Mouse (Mus musculus) testis, postnatal 10 days (tissue): Measurements from ENCODE around the gene E2f6.

Experiments
- DNase-seq: peaks from one replicate; pipeline ENCODE4 v3.0.0; 2021; ENCODE audit warnings: low spot score

E2f6 gene

GRCm38 (mm10) chr12:16810525-16811431 lies at the start of gene E2f6:
E2f6 (plus strand) TSS chr12:16810963.
- peak; percentile 89 for DNase-seq

GRCm38 (mm10) chr12:16761461-16761860 lies 49.3 kb upstream of the E2f6 start:
- DNase-seq, result no peak

GRCm38 (mm10) chr12:16763649-16764422 lies 46.9 kb upstream of the E2f6 start:
- DNase-seq, result no peak

- DNase-seq, result peak; percentile 61
Observed at GRCm38 (mm10) chr12:16764776-16765445, 45.9 kb upstream of the E2f6 start.

- no peak for DNase-seq
Observed at GRCm38 (mm10) chr12:16768251-16768650, 42.5 kb upstream of the E2f6 start.

- DNase-seq, result no peak
Observed at GRCm38 (mm10) chr12:16768711-16769110, 42.1 kb upstream of the E2f6 start.

- DNase-seq, result no peak
Observed at GRCm38 (mm10) chr12:16769601-16770165, 41.1 kb upstream of the E2f6 start.

GRCm38 (mm10) chr12:16774605-16775004 lies 36.2 kb upstream of the E2f6 start:
- no peak for DNase-seq

- peak; percentile 44 for DNase-seq
Observed at GRCm38 (mm10) chr12:16775351-16775750, 35.4 kb upstream of the E2f6 start.

GRCm38 (mm10) chr12:16778523-16778922 lies 32.2 kb upstream of the E2f6 start:
- no peak for DNase-seq

GRCm38 (mm10) chr12:16779165-16779564 lies 31.6 kb upstream of the E2f6 start:
- no peak for DNase-seq

GRCm38 (mm10) chr12:16780320-16780719 lies 30.4 kb upstream of the E2f6 start:
- no peak for DNase-seq

GRCm38 (mm10) chr12:16781034-16781746 lies 29.6 kb upstream of the E2f6 start:
- DNase-seq, result no peak

- no peak for DNase-seq
Observed at GRCm38 (mm10) chr12:16788600-16788999, 22.2 kb upstream of the E2f6 start.

- no peak for DNase-seq
Observed at GRCm38 (mm10) chr12:16789199-16789598, 21.6 kb upstream of the E2f6 start.

GRCm38 (mm10) chr12:16789756-16790155 lies 21.0 kb upstream of the E2f6 start:
- no peak for DNase-seq

GRCm38 (mm10) chr12:16790456-16790855 lies 20.3 kb upstream of the E2f6 start:
- DNase-seq, result no peak

GRCm38 (mm10) chr12:16793371-16793770 lies 17.4 kb upstream of the E2f6 start:
- DNase-seq, result no peak

- DNase-seq, result no peak
Observed at GRCm38 (mm10) chr12:16795781-16796180, 15.0 kb upstream of the E2f6 start.

- no peak for DNase-seq
Observed at GRCm38 (mm10) chr12:16798894-16799293, 11.9 kb upstream of the E2f6 start.

GRCm38 (mm10) chr12:16799928-16800258 lies 10.9 kb upstream of the E2f6 start:
- DNase-seq, result no peak
